Mouse (Mus musculus) megakaryocyte, embryonic 14.5 days (primary cell): ENCODE data around the gene Nt5c1a.

ENCODE experiments used
- FLI1 ChIP-seq: IDR thresholded peaks from 2 replicates; pipeline ENCODE4 v1.6.1; 2012; ENCODE audit warnings: low read length, inconsistent platforms, mixed read lengths
- GATA1 ChIP-seq: IDR thresholded peaks from 3 replicates; pipeline ENCODE4 v1.6.1; 2012; ENCODE audit warnings: mixed read lengths, low read length, inconsistent platforms, borderline replicate concordance

DNA sequence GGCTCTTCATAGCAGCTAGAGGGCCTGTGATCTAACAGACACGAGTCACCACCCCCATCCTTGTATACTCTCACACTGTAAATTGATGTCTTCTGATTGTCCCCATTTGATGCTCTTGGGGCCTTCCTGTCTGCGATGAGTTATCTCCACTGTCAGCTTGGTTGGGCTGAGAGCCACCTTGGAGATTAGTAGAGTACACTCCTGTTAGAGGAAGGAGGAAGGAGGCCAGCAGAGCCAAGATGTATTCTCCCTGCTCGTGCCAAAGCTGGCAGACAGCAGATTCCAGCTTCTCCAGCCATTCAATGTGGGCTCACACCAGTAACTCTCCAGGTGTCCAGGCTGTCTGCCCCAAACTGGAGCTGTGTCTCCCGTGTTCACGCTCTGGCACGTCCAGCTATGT, 40.7 kb upstream of the Nt5c1a start:
- TF ChIP-seq GATA1 (no peak), FLI1 (no peak)
